Mouse (Mus musculus) forebrain, postnatal 0 days (tissue): ENCODE measurements around the gene Rcn3. TPM values are rescaled to one million over a fixed set of nuclear protein-coding genes. Genes with fewer than 3 reads are reported as not detected.

Experiments used
- ATAC-seq: fragments of 200-750 bp; cut with Nextera tagmentation; 2 replicates; pipeline ENCODE4 v1.8.0; 2017; ENCODE audit warnings: mild to moderate bottlenecking, moderate library complexity
- DNase-seq: peaks from one replicate; pipeline ENCODE4 v3.0.0-alpha.2; 2015
- H3K27ac ChIP-seq: fragments of 300-500 bp; sonication (generic); 2 replicates; pipeline ENCODE4 v1.5.1; 2014; ENCODE audit warnings: low read depth, mild to moderate bottlenecking, antibody characterized with exemption, low read length, moderate library complexity, mixed read lengths
- H3K27me3 ChIP-seq: fragments of 300-500 bp; sonication (generic); 2 replicates; pipeline ENCODE4 v1.6.1; 2014; ENCODE audit warnings: mild to moderate bottlenecking, low read length, mixed read lengths; ENCODE audit not compliant: insufficient read depth
- H3K36me3 ChIP-seq: fragments of 300-500 bp; sonication (generic); 2 replicates; pipeline ENCODE4 v1.6.1; 2014; ENCODE audit warnings: mild to moderate bottlenecking, moderate library complexity; ENCODE audit not compliant: insufficient read depth
- H3K4me1 ChIP-seq: fragments of 300-500 bp; sonication (generic); 2 replicates; pipeline ENCODE4 v1.6.1; 2014; ENCODE audit warnings: antibody characterized with exemption; ENCODE audit not compliant: insufficient read depth
- H3K4me2 ChIP-seq: fragments of 300-500 bp; sonication (generic); 2 replicates; pipeline ENCODE4 v1.6.1; 2014; ENCODE audit warnings: low read depth, mild to moderate bottlenecking, moderate library complexity
- H3K4me3 ChIP-seq: fragments of 300-500 bp; sonication (generic); 2 replicates; pipeline ENCODE4 v1.5.1; 2014; ENCODE audit warnings: low read depth, low read length, mixed read lengths
- H3K9ac ChIP-seq: fragments of 300-500 bp; sonication (generic); 2 replicates; pipeline ENCODE4 v1.6.1; 2014; ENCODE audit warnings: mild to moderate bottlenecking
- H3K9me3 ChIP-seq: fragments of 300-500 bp; sonication (generic); 2 replicates; pipeline ENCODE4 v1.6.1; 2016; ENCODE audit warnings: low read length
- CTCF ChIP-seq: sonication (generic); IDR thresholded peaks from 2 replicates; pipeline ENCODE4 v1.5.1; 2016; ENCODE audit warnings: antibody characterized with exemption, control low read depth, low read depth
- WGBS: fragments of 180-500 bp; shearing (Covaris S2); extraction: QIAGEN DNeasy Blood & Tissue Kit; methylation state at CpG from one replicate; pipeline ENCODE4 v1.1.7; 2014; 5-methylcytosine and 5-hydroxymethylcytosine counted together
- polyA plus RNA-seq: library from polyadenylated mRNA; unstranded; fragments of >200 nt; fragmentation: Nextera tagmentation; extraction: Ambion mirVana; gene quantifications from 2 replicates; pipeline ENCODE4 v1.2.1, GENCODE M21; 2015
- total RNA-seq: library from RNA; depleted of rRNA; stranded (reverse); fragments of >200 nt; gene quantifications from 2 replicates; pipeline ENCODE4 v1.2.3, GENCODE M21; 2014

Gene Rcn3
- total and polyA plus RNA-seq, 2 experiments from 2014 or later = 32.6 to 43.8 TPM

DNA sequence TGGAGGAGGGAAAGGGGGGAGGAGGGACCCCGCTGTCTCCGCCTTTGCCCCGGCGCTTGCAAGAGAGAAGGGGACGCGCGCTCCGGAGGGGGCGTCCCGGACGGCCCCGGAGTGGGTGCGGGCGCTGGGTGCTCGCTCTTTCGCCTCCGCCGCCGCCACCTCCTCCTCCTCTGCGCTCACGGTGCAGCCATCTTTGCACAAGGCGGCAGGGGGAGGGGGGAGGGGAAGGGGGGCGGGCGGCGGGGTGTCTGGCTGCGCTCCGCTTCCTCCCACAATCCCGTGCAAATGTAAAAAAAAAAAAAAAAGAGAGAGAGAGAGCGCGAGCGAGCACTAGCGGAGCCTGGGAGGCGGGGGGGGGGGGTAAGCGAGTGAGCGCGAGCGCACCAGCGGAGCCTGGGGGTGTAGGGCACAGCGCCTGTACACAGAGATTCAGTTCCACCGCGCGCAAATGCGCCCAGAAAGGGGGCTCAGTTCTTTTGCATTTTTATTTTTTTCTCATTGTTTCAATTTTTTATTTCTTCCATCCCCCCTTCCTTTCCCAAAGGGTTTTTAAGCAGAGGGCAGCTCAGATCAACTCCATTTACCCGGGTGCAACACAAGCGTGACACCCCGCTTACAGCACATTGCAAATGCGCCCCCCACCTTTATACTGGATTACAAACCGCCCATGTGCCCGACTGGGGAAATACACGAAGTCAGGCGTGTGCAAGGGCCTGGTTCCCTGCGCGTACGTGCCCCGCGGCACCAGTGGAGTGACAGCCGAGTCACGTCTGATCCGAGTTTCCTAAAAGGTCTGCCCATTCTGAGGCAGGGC, 38.7 kb downstream of the Rcn3 start:
- Histone ChIP-seq H3K27me3 (no peaks in the 10 kb centered on the region), H3K9me3 (no peaks in the 10 kb centered on the region), H3K36me3 (peaks cover 20% of the 10 kb centered on the region), H3K4me2 (peak overlapping the region; percentile 89), H3K4me3 (peak overlapping the region; percentile 77), H3K4me1 (no peaks in the 10 kb centered on the region; the same call in 1 of the 2 replicates), H3K27ac (peak overlapping the region; percentile 96), H3K9ac (peak overlapping the region; percentile 96)
- peak; percentile 88 for DNase-seq
- no peak for TF ChIP-seq CTCF
- WGBS = under 1% methylated on average over 38 of the region's 59 CpGs
- peak; percentile 61 for ATAC-seq

DNA sequence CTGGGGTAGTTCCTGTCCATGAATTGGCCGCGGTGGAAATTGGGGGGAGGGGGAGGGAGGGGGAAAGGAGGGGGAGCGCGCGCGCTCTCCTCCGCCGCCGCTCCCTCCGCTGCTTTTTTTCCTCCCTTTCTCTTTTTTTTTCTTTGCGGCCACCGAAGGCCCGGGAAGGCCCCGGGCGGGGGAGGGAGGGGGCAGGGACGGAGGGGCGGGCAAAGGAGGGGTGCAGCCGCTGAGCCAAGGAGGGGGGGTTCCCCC, 39.2 kb downstream of the Rcn3 start, which contains the start of gene Prr12:
Prr12 (minus strand) TSS at position 20 of the 255 bp plus-strand sequence.
- DNase-seq (peak; percentile 80), ATAC-seq (peak; percentile 2; the same call in 1 of the 2 replicates)
- Histone ChIP-seq H3K4me2 (peak within 1 kb of the TSS; percentile 89), H3K9me3 (no peaks in the 10 kb centered on the region), H3K9ac (peak within 1 kb of the TSS; percentile 96), H3K27ac (peak within 1 kb of the TSS; percentile 96), H3K36me3 (peaks cover 25% of the 10 kb centered on the region), H3K4me3 (peak within 1 kb of the TSS; percentile 77), H3K27me3 (no peaks in the 10 kb centered on the region), H3K4me1 (no peaks in the 10 kb centered on the region; the same call in 1 of the 2 replicates)
- 0% methylated on average over 7 of the region's 18 CpGs for WGBS
- TF ChIP-seq CTCF = no peak

DNA sequence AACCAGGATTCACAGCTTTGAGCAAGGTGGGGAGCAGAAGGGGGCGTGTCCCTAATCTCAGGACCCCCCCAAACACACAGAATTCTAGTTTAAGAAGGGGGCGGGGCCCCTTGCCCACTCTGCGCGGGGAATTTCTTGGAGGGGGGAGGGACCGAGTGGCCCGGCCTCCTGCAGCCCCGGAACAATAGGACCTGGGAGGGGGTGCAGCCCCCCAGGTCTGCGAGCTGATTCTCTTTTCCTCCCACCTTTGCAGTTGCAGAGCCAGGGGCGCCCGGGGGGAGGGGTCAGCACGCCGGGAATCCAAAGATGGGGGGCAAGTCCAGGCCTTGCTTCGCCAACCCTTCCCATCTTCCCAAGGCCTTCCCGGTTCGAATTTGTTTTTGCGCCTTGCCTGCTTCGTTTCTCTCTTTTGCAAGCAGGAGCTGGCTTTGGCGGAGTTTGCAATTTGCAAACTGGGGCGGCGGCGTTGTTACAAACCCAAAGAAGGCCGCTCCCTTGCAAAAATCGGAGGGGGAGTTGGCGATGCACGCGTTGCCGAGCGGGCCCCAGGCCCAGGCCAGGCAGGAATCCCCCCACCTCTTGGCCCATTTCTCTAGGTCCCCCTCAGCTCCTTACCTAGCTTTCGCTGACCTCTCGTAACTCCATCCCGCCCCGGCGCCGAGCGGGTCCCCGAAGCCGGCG, 39.7 kb downstream of the Rcn3 start:
- Histone ChIP-seq H3K9me3 (no peaks in the 10 kb centered on the region), H3K27ac (peak overlapping the region; percentile 96), H3K36me3 (peaks cover 30% of the 10 kb centered on the region), H3K4me2 (peak overlapping the region; percentile 89), H3K4me3 (peak overlapping the region; percentile 77), H3K4me1 (no peaks in the 10 kb centered on the region; the same call in 1 of the 2 replicates), H3K27me3 (no peaks in the 10 kb centered on the region), H3K9ac (peak overlapping the region; percentile 96)
- ATAC-seq = no peak
- under 1% methylated on average over 37 of the region's 38 CpGs for whole genome bisulfite sequencing
- TF ChIP-seq CTCF = no peak
- no peak for DNase-seq

- H3K4me2 ChIP-seq = peak overlapping the region; percentile 89
- H3K4me3 ChIP-seq = peak overlapping the region; percentile 77
- peaks cover 37% of the 10 kb centered on the region for H3K36me3 ChIP-seq
- H3K4me1 ChIP-seq = no peaks in the 10 kb centered on the region; the same call in 1 of the 2 replicates
- H3K27ac ChIP-seq = peak overlapping the region; percentile 96; the same call in 1 of the 2 replicates
- no peak for TF ChIP-seq CTCF
- ATAC-seq = no peak
- H3K27me3 ChIP-seq = no peaks in the 10 kb centered on the region
- H3K9me3 ChIP-seq = no peaks in the 10 kb centered on the region
- 3% methylated on average over 13 of the region's 13 CpGs for WGBS
- DNase-seq = no peak
- H3K9ac ChIP-seq = peak overlapping the region; percentile 96
Observed at GRCm38 (mm10) chr7:45051601-45051974, 40.4 kb downstream of the Rcn3 start.

DNA sequence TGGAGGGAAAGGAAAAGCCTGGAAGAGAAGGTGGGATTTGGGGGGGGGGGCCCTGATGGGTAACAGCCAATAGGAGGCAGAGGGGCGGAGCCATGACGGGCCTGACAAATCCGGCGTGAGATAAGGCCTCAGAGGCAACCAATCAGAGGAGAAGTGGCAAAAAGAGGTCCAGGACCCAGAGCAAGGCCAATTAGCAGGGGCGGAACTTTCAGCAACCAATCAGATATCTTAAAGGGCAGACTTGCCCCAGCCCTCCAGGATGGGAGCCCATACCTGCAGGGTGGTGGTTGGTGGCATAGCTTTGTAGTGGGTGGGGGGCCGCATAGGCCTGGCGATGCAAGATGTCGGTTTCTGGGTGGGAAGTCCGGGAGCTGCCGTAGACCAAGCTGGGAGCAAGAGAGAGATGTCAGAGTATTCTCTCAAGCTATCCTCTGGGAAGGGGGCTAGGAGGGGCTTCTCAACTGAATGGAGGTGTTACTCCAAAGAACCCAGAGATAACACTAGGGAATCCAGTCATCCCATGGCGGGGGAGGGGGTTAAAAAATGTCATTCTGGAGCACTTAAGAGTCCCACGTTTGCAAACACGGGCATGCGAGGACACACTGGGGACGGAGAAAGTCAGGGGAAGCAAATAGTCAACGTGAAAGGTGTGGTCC, 40.9 kb downstream of the Rcn3 start:
- 3% methylated on average over 16 of the region's 16 CpGs for WGBS
- Histone ChIP-seq H3K27me3 (no peaks in the 10 kb centered on the region), H3K36me3 (peaks cover 43% of the 10 kb centered on the region), H3K9ac (peak overlapping the region; percentile 96; the same call in 1 of the 2 replicates), H3K4me3 (peak overlapping the region; percentile 77), H3K9me3 (no peaks in the 10 kb centered on the region), H3K27ac (no peak overlapping the region), H3K4me2 (peak overlapping the region; percentile 89), H3K4me1 (no peaks in the 10 kb centered on the region; the same call in 1 of the 2 replicates)
- ATAC-seq = peak; percentile 70
- no peak for TF ChIP-seq CTCF
- DNase-seq = peak; percentile 90

DNA sequence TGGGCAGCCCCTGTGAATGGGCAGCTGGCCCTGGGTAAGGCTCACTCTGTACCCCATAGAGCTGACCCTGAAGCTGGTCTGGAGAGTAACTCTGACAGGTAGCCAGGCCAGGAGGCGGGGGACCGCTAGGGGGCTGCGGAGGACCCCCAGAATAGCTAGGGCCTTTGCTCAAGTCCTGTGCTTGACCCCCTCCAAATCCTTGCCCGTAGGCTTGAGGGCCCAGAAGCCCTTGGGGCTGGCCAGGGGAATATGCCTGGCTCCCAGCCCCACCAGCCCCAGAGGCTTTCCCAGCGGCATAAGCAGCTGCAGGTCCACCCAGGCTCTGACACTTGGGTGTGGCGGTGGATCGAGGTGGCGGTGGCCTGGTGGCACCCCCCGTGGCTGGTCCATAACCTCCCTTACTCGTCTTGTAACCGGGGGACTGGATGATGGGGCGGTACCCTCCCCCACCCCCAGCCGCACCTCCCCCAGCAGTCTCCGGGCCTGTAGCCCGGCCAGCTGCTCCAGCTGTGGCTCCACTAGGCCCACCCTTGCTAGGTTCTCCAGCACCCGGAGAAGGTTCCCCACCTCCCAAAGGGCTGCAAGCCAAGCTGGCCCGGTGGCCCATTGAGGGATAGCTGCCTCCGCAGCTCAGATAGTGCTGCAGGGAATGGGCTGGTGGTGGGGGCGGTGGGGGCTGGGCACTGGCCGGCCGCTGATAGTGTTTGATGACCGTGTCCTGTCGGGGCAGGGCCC, 42.9 kb downstream of the Rcn3 start:
- Histone ChIP-seq H3K27ac (no peak overlapping the region), H3K36me3 (peaks cover 60% of the 10 kb centered on the region), H3K4me2 (no peak overlapping the region), H3K9me3 (no peaks in the 10 kb centered on the region), H3K9ac (no peak overlapping the region), H3K27me3 (no peaks in the 10 kb centered on the region), H3K4me3 (no peak overlapping the region), H3K4me1 (no peaks in the 10 kb centered on the region; the same call in 1 of the 2 replicates)
- WGBS = 91% methylated on average over 23 of the region's 23 CpGs
- no peak for DNase-seq
- no peak for ATAC-seq
- TF ChIP-seq CTCF = no peak
